Mouse (Mus musculus) liver, adult 2 months (tissue): ENCODE results near the gene Cisd2. TPM values are rescaled to one million over a fixed set of nuclear protein-coding genes. Genes with fewer than 3 reads are reported as not detected.
A peak's percentile ranks its signal among the peaks of the same experiment; 100 is the strongest.

ENCODE experiments used
- DNase-seq: peaks from one replicate; pipeline ENCODE4 v3.0.0-alpha.2; 2011; ENCODE audit warnings: low read depth, low spot score; ENCODE audit errors: extremely low read depth
- H3K27ac ChIP-seq: fragments of 200-500 bp; replicated peaks from 2 replicates; pipeline ENCODE4 v1.5.1; 2012; ENCODE audit warnings: low read depth, mild to moderate bottlenecking, control low read depth, inconsistent platforms, low read length; ENCODE audit not compliant: insufficient read depth
- H3K27me3 ChIP-seq: fragments of 200-500 bp; 2 replicates; pipeline ENCODE4 v1.6.1; 2012; ENCODE audit warnings: mild to moderate bottlenecking, moderate library complexity, low read length, inconsistent platforms; ENCODE audit not compliant: control insufficient read depth, insufficient read depth
- H3K36me3 ChIP-seq: fragments of 200-500 bp; 2 replicates; pipeline ENCODE4 v1.6.1; 2012; ENCODE audit warnings: low read length, inconsistent platforms; ENCODE audit not compliant: control insufficient read depth, insufficient read depth
- H3K4me1 ChIP-seq: fragments of 200-500 bp; 2 replicates; pipeline ENCODE4 v1.6.1; 2011; ENCODE audit warnings: low read length; ENCODE audit not compliant: control insufficient read depth, insufficient read depth
- H3K4me3 ChIP-seq: fragments of 200-500 bp; 2 replicates; pipeline ENCODE4 v1.5.1; 2011; ENCODE audit warnings: low read depth, mild to moderate bottlenecking, control low read depth, low read length, moderate library complexity; ENCODE audit not compliant: insufficient read depth
- H3K79me2 ChIP-seq: fragments of 200-500 bp; 2 replicates; pipeline ENCODE4 v1.6.1; 2012; ENCODE audit warnings: inconsistent platforms, mild to moderate bottlenecking, low read length, moderate library complexity; ENCODE audit not compliant: control insufficient read depth, insufficient read depth
- H3K9ac ChIP-seq: fragments of 200-500 bp; 2 replicates; pipeline ENCODE4 v1.6.1; 2012; ENCODE audit warnings: low read depth, mild to moderate bottlenecking, control low read depth, inconsistent platforms, low read length
- CTCF ChIP-seq: fragments of 200-500 bp; IDR thresholded peaks from 2 replicates; pipeline ENCODE4 v1.5.1; 2011; ENCODE audit warnings: low read depth, low read length, control low read depth
- POLR2A ChIP-seq: fragments of 200-500 bp; IDR thresholded peaks from 2 replicates; pipeline ENCODE4 v1.6.1; 2011; ENCODE audit warnings: low read length, control low read depth; ENCODE audit not compliant: insufficient read depth; ENCODE audit errors: extremely low read depth
- WGBS: fragments of 180-500 bp; shearing (Covaris S2); methylation state at CpG from one replicate; pipeline ENCODE4 v1.1.7; 2018; 5-methylcytosine and 5-hydroxymethylcytosine counted together
- polyA plus RNA-seq: library from polyadenylated mRNA; depleted of rRNA; stranded (reverse); fragments of >200 nt; gene quantifications from 2 replicates; pipeline ENCODE4 v1.2.3, GENCODE M21; 2012
- total RNA-seq: library from RNA; depleted of rRNA; stranded (reverse); fragments of >200 nt; gene quantifications from 2 replicates; pipeline ENCODE4 v1.2.3, GENCODE M21; 2014

Cisd2 gene
- total and polyA plus RNA-seq, 2 experiments, result 17.4 to 19.2 TPM

GRCm38 (mm10) chr3:135407351-135407750 is 16.4 kb downstream of the Cisd2 start:
- no peak for DNase-seq
- WGBS, result 72% methylated on average over 9 of the region's 9 CpGs
- no peak overlapping the region for H3K4me3 ChIP-seq

GRCm38 (mm10) chr3:135404599-135404998 is 19.1 kb downstream of the Cisd2 start:
- Histone ChIP-seq H3K4me1 (no peaks in the 10 kb centered on the region), H3K36me3 (peaks cover 2% of the 10 kb centered on the region; the same call in 1 of the 2 replicates), H3K27me3 (no peaks in the 10 kb centered on the region), H3K79me2 (no peaks in the 10 kb centered on the region), H3K9ac (no peak overlapping the region), H3K27ac (no peak overlapping the region), H3K4me3 (no peak overlapping the region)
- no peak for DNase-seq
- 78% methylated on average over 4 of the region's 4 CpGs for WGBS
- TF ChIP-seq POLR2A, result no peak
- no peak for TF ChIP-seq CTCF

More at GRCm38 (mm10) chr3:135407351-135407750, 16.4 kb downstream of the Cisd2 start:
- Histone ChIP-seq H3K9ac (no peak overlapping the region), H3K79me2 (peaks cover under 1% of the 10 kb centered on the region; the same call in 1 of the 2 replicates), H3K4me1 (no peaks in the 10 kb centered on the region), H3K27ac (no peak overlapping the region), H3K36me3 (peaks cover 6% of the 10 kb centered on the region; the same call in 1 of the 2 replicates), H3K27me3 (no peaks in the 10 kb centered on the region)
- no peak for TF ChIP-seq CTCF
- no peak for TF ChIP-seq POLR2A

GRCm38 (mm10) chr3:135403856-135404255 is 19.9 kb downstream of the Cisd2 start:
- 71% methylated on average over 5 of the region's 5 CpGs for WGBS
- H3K27me3 ChIP-seq, result no peaks in the 10 kb centered on the region
- no peaks in the 10 kb centered on the region for H3K4me1 ChIP-seq
- no peak overlapping the region for H3K9ac ChIP-seq
- H3K36me3 ChIP-seq, result peaks cover 2% of the 10 kb centered on the region; the same call in 1 of the 2 replicates
- TF ChIP-seq CTCF, result no peak
- TF ChIP-seq POLR2A, result no peak
- H3K27ac ChIP-seq, result no peak overlapping the region
- H3K79me2 ChIP-seq, result no peaks in the 10 kb centered on the region
- no peak for DNase-seq
- no peak overlapping the region for H3K4me3 ChIP-seq

- Histone ChIP-seq H3K27ac (no peak overlapping the region), H3K4me1 (no peaks in the 10 kb centered on the region), H3K79me2 (no peaks in the 10 kb centered on the region), H3K36me3 (peaks cover 2% of the 10 kb centered on the region; the same call in 1 of the 2 replicates), H3K9ac (no peak overlapping the region), H3K27me3 (no peaks in the 10 kb centered on the region), H3K4me3 (no peak overlapping the region)
- DNase-seq, result no peak
- WGBS, result 94% methylated on average over 9 of the region's 9 CpGs
- TF ChIP-seq POLR2A, result no peak
- TF ChIP-seq CTCF, result no peak
Observed at GRCm38 (mm10) chr3:135403211-135403610, 20.5 kb downstream of the Cisd2 start.

- H3K4me1 ChIP-seq, result no peaks in the 10 kb centered on the region
- H3K27me3 ChIP-seq, result no peaks in the 10 kb centered on the region
- H3K36me3 ChIP-seq, result peaks cover 1% of the 10 kb centered on the region; the same call in 1 of the 2 replicates
- no peaks in the 10 kb centered on the region for H3K79me2 ChIP-seq
- no peak overlapping the region for H3K27ac ChIP-seq
- peak; percentile 92 for DNase-seq
- H3K9ac ChIP-seq, result no peak overlapping the region
- no peak for TF ChIP-seq POLR2A
- TF ChIP-seq CTCF, result peak; percentile 86
- no peak overlapping the region for H3K4me3 ChIP-seq
- WGBS, result under 1% methylated on average over 10 of the region's 10 CpGs
Observed at GRCm38 (mm10) chr3:135402201-135402658, 21.5 kb downstream of the Cisd2 start.

- no peaks in the 10 kb centered on the region for H3K36me3 ChIP-seq
- H3K27me3 ChIP-seq, result no peaks in the 10 kb centered on the region
- TF ChIP-seq CTCF (no peak), POLR2A (no peak)
- H3K4me3 ChIP-seq, result no peak overlapping the region
- H3K4me1 ChIP-seq, result peaks cover 8% of the 10 kb centered on the region; the same call in 1 of the 2 replicates
- no peak overlapping the region for H3K9ac ChIP-seq
- no peaks in the 10 kb centered on the region for H3K79me2 ChIP-seq
- peak; percentile 7 for DNase-seq
- H3K27ac ChIP-seq, result no peak overlapping the region
Observed at GRCm38 (mm10) chr3:135397112-135397511, 26.6 kb downstream of the Cisd2 start.
